Mouse (Mus musculus): ENCODE results near the gene Kank2.
"Not testable (repeated sequence)": the region's sequence is repeated elsewhere in the genome, so short reads cannot be mapped to it uniquely, and the experiment has no call there.

Kank2 gene

GRCm38 (mm10) chr9:21781657-21782468 lies 16.7 kb downstream of the Kank2 start:
- DNase-seq: no peak

GRCm38 (mm10) chr9:21777726-21778125 lies 20.8 kb downstream of the Kank2 start:
- no peak for DNase-seq

GRCm38 (mm10) chr9:21774353-21774752 lies 24.2 kb downstream of the Kank2 start:
- DNase-seq: no peak

- DNase-seq: not testable (repeated sequence)
Observed at GRCm38 (mm10) chr9:21773396-21773795, 25.1 kb downstream of the Kank2 start.

- DNase-seq: no peak
Observed at GRCm38 (mm10) chr9:21769558-21770183, 28.9 kb downstream of the Kank2 start.

GRCm38 (mm10) chr9:21768511-21769411 lies 29.8 kb downstream of the Kank2 start:
- DNase-seq: no peak

GRCm38 (mm10) chr9:21767896-21768295 lies 30.6 kb downstream of the Kank2 start:
- no peak for DNase-seq

- DNase-seq: no peak
Observed at GRCm38 (mm10) chr9:21764084-21764999, 34.2 kb downstream of the Kank2 start.

GRCm38 (mm10) chr9:21762135-21762534 lies 36.4 kb downstream of the Kank2 start:
- no peak for DNase-seq

GRCm38 (mm10) chr9:21760155-21761088 lies 38.1 kb downstream of the Kank2 start, which contains the start of gene Spc24:
Gene Spc24, minus strand, starts transcription at chr9:21760303.
- peak; percentile 96 for DNase-seq

GRCm38 (mm10) chr9:21759718-21760117 lies 38.8 kb downstream of the Kank2 start:
- DNase-seq: no peak

- no peak for DNase-seq
Observed at GRCm38 (mm10) chr9:21758576-21759529, 39.7 kb downstream of the Kank2 start.

GRCm38 (mm10) chr9:21754516-21755321 lies 43.8 kb downstream of the Kank2 start:
- DNase-seq: no peak

- DNase-seq: no peak
Observed at GRCm38 (mm10) chr9:21754003-21754402, 44.5 kb downstream of the Kank2 start.

GRCm38 (mm10) chr9:21752252-21752792 lies 46.2 kb downstream of the Kank2 start:
- DNase-seq: no peak

- no peak for DNase-seq
Observed at GRCm38 (mm10) chr9:21751347-21751746, 47.2 kb downstream of the Kank2 start.

- no peak for DNase-seq
Observed at GRCm38 (mm10) chr9:21750370-21750769, 48.2 kb downstream of the Kank2 start.

GRCm38 (mm10) chr9:21749382-21750118 lies 49.0 kb downstream of the Kank2 start:
- no peak for DNase-seq
